Mouse (Mus musculus): ENCODE data around the gene Ins2.

Gene Ins2

GRCm38 (mm10) chr7:142664465-142665029, 78.6 kb downstream of the Ins2 start:
- DNase-seq (ENCODE audit: low read depth in 1 of 2, low spot score in 2 of 2): no peak

- no peak for DNase-seq (ENCODE audit: low read depth in 1 of 2, low spot score in 2 of 2)
These were observed 79.2 kb downstream of the Ins2 start for GRCm38 (mm10) chr7:142663931-142664421.

GRCm38 (mm10) chr7:142663151-142663550, 80.0 kb downstream of the Ins2 start:
- no peak for DNase-seq (ENCODE audit: low read depth in 1 of 2, low spot score in 2 of 2)

- DNase-seq (ENCODE audit: low read depth in 1 of 2, low spot score in 2 of 2): no peak
These were observed 81.4 kb downstream of the Ins2 start for GRCm38 (mm10) chr7:142661811-142662210.

- no peak for DNase-seq (ENCODE audit: low read depth in 1 of 2, low spot score in 2 of 2)
These were observed 82.1 kb downstream of the Ins2 start for GRCm38 (mm10) chr7:142661046-142661445.

- DNase-seq (ENCODE audit: low read depth in 1 of 2, low spot score in 2 of 2): no peak
These were observed 82.6 kb downstream of the Ins2 start for GRCm38 (mm10) chr7:142660651-142660945.

GRCm38 (mm10) chr7:142659767-142660650, 83.2 kb downstream of the Ins2 start:
- no peak for DNase-seq (ENCODE audit: low read depth in 1 of 2, low spot score in 2 of 2)

- DNase-seq (ENCODE audit: low read depth in 1 of 2, low spot score in 2 of 2): no peak
These were observed 84.0 kb downstream of the Ins2 start for GRCm38 (mm10) chr7:142659181-142659681.

GRCm38 (mm10) chr7:142658681-142659180, 84.5 kb downstream of the Ins2 start:
- DNase-seq (ENCODE audit: low read depth in 1 of 2, low spot score in 2 of 2): no peak

GRCm38 (mm10) chr7:142657821-142658614, 85.2 kb downstream of the Ins2 start:
- no peak for DNase-seq (ENCODE audit: low read depth in 1 of 2, low spot score in 2 of 2)

GRCm38 (mm10) chr7:142657341-142657791, 85.8 kb downstream of the Ins2 start:
- no peak for DNase-seq (ENCODE audit: low read depth in 1 of 2, low spot score in 2 of 2)

- DNase-seq (ENCODE audit: low read depth in 1 of 2, low spot score in 2 of 2): no peak
These were observed 87.1 kb downstream of the Ins2 start for GRCm38 (mm10) chr7:142656055-142656454.

GRCm38 (mm10) chr7:142655633-142656032, 87.5 kb downstream of the Ins2 start:
- no peak for DNase-seq (ENCODE audit: low read depth in 1 of 2, low spot score in 2 of 2)

GRCm38 (mm10) chr7:142653726-142654125, 89.5 kb downstream of the Ins2 start:
- DNase-seq (ENCODE audit: low read depth in 1 of 2, low spot score in 2 of 2): no peak

GRCm38 (mm10) chr7:142646676-142647075, 96.5 kb downstream of the Ins2 start:
- no peak for DNase-seq (ENCODE audit: low read depth in 1 of 2, low spot score in 2 of 2)

GRCm38 (mm10) chr7:142645045-142645444, 98.1 kb downstream of the Ins2 start:
- DNase-seq (ENCODE audit: low read depth in 1 of 2, low spot score in 2 of 2): no peak

- DNase-seq (ENCODE audit: low read depth in 1 of 2, low spot score in 2 of 2): no peak
These were observed 107.0 kb downstream of the Ins2 start for GRCm38 (mm10) chr7:142636178-142636577.

GRCm38 (mm10) chr7:142630691-142631090, 112.5 kb downstream of the Ins2 start:
- DNase-seq (ENCODE audit: low read depth in 1 of 2, low spot score in 2 of 2): no peak

GRCm38 (mm10) chr7:142629806-142630205, 113.4 kb downstream of the Ins2 start:
- DNase-seq (ENCODE audit: low read depth in 1 of 2, low spot score in 2 of 2): no peak

All from monocyte, adult 2 months (primary cell).